Mouse (Mus musculus) liver, adult (tissue): ENCODE results near the gene Tmem95.

Experiments
- GATA4 ChIP-seq: IDR thresholded peaks from 2 replicates; pipeline ENCODE4 v1.6.1; 2014; ENCODE audit warnings: mild to moderate bottlenecking, low read length; ENCODE audit not compliant: insufficient replicate concordance

Gene Tmem95

DNA sequence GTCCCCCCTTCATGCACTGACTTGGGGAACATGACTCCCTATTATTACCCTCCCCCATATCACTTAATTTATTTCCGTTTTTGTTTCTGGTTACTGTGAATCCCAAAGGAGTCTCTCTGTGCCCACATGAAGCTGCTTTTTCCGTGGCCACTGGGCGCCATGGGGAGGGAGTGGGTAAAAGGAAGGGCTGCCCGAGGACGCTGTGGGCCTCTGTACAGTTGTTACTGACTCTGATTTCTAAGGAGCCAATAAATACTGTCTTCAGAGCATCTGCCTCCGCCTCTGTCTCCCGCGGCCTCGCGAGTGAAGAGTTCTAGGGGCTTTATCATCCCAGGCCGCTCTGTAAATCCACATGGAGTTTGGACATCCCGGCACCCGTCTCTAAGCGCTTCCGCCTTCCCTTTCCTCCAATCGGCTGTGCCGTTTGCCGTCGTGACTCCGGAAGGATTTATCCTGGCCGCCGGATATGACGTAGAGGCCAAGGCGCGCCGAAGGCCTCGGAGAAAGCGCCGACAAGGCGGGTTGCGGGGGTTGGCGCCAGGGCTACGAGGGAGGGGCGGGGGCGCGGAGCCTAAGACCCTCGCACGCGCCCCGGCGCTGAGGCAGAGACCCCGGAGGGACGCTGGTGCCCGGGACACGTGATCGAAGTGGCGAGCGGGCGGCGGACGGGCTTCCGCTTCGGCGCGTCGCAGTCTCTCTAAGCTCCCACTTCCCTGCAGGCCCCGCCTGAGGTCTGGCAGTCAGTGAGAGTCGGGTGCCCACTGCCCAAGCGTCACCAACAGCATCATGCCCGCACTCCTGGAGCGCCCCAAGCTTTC is 35.9 kb upstream of the Tmem95 start, which contains the start of gene Gps2:
TSS of gene Gps2 (plus strand) at position 335 of the 818 bp plus-strand sequence.
- TF ChIP-seq GATA4 = no peak

DNA sequence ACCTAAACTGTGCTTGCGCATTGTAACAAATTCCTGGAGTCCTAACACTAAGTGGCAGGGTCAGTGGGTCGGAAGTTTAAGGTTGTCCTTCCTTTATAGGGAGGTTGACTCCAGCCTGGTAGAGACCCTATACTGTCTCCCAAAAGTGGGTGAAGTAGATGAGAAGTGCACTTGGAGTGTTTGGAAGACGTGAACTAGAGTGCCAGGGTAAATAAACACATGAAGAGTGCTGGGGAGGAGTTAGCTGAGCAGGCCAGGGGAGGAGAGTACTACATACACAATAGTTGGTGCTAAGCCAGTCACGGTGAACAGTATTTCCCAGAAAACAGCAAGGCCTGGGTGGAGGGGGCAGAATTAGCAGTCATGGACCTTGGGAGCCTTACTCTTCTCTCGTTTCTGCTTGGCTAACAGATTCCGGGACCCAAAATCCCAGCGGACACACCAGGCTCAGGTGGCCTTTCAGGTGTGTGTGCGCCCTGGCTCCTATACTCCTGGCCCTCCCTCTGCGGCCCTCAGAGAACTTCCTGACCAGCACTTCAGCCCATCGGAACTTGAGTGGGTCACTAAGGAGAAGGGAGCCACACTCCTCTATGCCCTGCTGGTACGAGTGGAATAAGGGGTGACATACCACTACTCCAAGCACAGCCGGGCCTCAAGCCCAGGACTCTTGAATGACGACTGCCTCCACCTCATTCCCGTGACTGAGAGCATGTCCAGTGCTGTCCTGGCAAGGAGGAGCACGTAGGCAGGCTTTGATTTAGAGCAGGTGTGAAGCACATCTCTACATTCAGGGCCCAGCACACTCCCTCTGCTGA is 35.1 kb upstream of the Tmem95 start:
- no peak for TF ChIP-seq GATA4

DNA sequence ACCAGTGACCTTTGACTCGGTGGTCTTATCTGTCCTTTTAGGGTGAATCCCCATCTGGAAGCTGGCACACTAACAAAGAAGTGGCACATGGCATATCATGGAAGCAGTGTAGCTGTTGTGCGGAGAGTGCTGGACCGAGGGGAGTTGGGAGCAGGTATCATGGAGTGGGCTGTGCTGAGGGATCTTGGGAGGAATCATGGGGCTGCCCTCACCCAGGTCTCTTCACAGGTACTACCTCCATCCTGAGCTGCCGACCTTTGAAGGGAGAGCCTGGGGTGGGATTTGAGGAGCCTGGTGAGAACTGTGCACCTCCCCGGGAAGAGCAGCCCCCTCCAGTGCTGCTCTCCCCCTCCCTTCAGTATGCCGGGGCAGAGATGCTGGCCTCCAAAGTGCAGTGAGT is 33.9 kb upstream of the Tmem95 start:
- TF ChIP-seq GATA4 = no peak

DNA sequence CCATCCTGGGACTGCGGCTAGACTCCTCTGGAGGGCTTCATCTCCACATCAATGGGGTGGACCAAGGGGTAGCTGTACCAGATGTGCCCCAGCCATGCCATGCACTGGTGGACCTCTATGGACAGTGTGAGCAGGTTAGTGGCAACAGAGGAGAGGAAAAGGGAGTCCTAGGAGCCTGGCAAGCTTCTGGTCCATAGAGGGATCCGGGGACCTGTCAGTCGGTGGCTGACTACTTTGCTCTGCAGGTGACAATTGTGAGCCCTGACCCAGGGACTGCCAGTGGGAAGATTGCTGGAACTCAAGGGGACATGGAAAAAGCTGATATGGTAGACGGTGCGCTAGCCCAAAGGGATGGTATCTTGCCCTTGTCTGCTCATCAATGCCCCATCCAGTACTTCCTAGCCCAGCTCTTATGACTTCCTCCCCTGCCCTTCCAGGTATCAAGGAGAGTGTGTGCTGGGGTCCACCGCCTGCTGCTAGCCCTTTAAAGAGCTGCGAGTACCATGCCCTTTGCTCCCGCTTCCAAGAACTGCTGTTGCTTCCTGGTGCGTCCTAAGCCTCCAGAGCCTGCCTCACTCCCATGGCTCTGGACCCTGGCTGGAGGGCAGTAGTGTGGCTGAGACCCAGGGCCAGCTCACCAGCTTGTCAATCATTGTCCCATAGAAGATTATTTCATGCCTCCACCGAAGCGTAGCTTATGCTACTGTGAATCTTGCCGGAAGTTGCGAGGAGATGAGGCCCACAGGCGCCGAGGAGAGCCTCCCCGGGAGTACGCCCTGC is 33.2 kb upstream of the Tmem95 start:
- no peak for TF ChIP-seq GATA4

DNA sequence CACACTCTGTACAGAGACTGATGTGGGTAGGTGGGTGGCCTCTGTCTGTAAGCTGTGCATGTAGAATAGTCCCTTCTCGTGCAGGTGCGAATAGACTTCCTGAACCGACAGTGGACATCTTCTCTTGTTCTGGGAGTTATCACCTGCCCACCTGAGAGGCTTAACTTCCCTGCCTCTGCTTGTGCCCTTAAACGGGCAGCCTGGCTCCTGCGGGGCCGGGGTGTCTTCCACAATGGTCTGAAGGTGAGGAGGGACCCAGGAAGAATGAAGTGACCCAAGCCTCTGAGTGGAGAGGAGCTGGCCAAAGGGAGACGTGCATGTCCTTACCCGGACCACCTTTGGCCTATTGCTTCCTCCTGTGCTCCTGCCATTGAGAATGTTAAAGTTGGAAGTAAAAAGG is 32.4 kb upstream of the Tmem95 start:
- no peak for TF ChIP-seq GATA4

DNA sequence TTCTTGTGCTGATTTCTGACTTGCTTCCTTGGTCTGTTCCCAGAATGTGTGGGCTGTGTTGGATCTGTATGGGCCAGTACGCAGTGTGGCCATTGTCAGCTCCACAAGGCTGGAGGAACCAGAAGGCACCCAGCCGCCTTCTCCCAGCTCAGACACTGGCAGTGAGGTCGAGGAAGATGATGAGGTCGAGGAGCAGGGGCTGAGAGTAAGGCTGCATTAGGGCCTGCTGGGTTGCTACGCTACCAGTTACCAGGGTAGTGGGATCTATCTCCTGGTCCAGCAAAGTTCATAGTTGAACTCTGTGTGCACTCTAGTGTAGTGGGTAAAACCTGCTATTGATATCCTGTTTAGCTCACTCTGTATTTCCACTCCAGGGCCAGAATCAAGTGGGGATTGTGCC is 31.4 kb upstream of the Tmem95 start:
- TF ChIP-seq GATA4 = no peak

DNA sequence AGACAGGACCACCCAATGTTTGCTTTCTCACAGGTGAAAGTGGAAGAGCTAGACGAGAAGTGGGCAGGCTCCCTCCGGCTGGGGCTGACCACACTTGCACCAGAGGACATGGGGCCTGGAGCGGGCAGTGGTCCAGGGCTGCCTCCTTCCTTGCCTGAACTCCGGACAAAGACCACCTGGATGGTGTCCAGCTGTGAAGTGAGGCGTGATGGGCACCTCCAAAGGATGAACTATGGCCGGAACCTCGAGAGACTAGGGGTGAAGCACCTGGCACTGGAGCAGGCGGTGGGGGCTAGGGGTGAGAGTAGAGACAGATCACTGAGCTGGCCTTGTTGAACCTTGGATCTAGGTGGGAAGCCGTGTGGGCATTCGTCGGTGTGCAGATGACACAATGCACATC is 30.8 kb upstream of the Tmem95 start:
- TF ChIP-seq GATA4 = no peak

DNA sequence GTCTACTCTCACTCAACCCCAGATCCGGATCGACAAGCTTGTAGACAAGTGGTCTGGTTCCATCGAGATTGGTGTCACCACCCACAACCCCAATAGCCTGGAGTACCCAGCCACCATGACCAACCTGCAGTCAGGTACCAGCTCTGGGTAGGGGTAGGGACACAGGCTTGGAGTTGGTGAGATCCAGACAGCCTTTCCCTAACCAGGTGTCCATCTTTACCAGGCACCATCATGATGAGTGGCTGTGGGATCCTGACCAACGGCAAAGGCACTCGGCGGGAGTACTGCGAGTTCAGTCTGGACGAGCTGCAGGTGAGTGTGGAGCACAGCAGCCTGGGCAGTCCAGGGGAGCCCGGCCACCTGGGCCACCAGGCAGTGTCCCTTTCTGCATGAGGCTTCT is 26.5 kb upstream of the Tmem95 start:
- no peak for TF ChIP-seq GATA4

DNA sequence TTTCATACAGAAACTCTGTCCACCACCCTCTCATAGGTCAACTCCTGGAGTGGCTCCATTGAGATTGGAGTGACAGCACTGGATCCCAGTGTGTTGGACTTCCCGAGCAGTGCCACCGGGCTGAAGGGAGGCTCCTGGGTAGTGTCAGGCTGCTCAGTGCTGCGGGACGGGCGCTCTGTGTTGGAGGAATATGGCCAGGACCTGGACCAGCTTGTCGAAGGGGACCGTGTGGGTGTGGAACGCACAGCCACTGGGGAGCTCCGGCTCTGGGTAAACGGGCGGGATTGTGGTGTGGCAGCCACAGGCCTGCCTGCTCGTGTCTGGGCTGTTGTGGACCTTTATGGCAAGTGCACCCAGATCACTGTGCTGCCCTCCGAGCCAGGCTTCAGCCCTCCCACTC is 25.2 kb upstream of the Tmem95 start:
- TF ChIP-seq GATA4 = no peak

DNA sequence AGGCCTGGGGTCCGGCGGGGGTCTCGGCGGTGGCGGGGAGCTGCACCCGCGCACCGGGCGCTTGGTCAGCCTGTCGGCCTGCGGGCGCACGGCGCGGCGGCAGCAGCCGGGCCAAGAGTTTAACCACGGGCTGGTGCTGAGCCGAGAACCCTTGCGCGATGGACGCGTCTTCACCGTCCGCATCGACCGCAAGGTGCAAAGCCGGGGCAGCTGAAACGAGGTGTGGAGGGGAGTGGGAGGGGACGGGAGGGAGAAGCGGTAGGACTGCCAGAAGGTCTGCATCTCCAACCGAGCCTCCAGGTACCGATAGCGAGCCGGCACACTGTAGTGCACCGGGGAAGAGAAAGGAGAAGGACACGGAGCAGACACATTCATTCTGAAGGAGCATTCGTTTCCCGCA is 24.2 kb upstream of the Tmem95 start:
- no peak for TF ChIP-seq GATA4

DNA sequence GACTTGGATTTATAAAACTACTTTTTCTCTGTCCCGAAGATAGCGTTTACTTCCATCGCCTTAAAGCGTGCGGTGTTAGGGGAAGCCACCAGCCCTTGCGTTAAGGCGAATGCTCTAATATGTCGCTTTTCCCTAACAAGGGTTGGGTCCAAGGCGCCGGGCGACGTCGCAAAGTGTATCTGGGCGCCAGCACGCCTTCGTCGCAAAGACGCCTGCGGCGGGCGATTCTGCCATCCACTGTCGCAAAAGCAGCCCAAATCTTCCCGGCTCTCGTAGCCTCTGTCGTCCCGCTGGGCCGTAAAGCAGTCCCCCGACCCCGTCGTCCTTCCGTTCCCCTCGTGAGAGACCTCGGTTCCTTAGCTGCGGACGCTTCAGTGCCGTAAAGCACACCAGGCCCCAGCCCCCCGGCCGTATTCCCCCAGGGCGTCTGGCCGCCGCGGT is 23.6 kb upstream of the Tmem95 start:
- TF ChIP-seq GATA4 = peak; percentile 75; the same call in 1 of the 2 replicates

DNA sequence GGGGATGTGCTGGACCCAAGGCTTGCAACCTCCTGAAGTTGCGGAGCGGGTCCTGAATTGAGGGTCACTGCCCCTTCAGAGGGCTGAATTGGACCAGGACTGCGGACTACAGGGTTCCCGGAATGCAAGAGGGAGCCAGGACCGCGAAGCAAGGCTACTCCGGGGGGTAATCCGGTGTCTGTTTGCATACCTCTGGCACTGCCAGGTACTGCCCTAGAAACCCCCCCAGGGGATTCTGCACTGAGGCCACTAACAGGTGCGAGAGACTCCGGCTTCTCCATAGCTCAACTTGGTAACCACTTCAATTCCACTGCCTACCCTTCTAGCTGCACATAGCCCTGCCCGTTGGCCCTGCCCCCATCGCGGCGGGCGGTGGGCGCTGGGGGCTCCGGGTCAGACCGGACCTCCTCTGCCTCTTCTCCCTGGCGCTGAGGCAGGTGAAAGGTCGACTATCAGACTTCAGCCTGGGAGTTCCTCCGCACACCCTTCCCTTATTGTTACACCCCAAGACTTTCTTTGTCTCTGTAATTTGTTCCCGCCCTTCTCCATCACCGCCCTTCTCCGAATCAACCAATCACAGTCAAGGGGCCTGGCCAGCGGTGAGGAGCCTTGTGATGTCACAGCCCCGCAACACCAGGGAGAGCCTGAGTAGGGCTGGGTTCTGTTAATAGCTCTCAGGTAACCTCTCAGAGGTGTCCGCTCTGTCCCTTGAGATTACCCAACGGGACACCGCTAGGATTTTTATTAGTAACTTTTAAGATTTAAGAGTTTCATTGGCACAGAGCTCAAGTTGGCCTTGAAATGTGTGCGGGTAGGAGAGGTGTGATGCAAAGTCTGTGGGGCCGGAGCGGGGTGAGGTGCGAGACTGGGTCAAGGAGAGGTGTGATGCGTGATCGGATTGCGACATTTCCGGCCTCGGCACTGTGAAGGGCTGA is 22.9 kb upstream of the Tmem95 start, which contains the start of the genes 2810408A11Rik and Neurl4:
TSS of gene 2810408A11Rik (minus strand) at position 517 of the 935 bp plus-strand sequence.
TSS of gene Neurl4 (plus strand) at position 602 of the 935 bp plus-strand sequence.
- no peak for TF ChIP-seq GATA4

DNA sequence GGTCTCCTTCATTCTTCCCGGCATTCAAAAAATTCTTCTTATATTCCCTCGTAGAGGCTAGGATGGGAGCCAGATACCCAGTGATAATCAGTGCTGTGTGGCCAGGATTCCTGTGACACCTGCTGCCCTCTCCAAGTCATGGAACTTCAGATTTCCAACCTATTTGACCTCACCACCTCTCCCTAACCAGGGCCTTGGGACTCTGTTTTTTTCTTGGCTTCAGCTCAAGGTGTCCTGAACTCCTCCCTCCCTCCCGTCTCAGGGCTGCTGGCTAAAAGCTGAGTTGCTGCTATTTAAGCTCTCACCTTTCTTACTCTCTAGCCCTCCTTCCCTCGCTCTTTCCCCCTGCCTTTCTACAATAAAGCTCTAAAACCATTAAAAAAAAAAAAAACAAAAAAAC is 22.1 kb upstream of the Tmem95 start:
- TF ChIP-seq GATA4 = no peak

DNA sequence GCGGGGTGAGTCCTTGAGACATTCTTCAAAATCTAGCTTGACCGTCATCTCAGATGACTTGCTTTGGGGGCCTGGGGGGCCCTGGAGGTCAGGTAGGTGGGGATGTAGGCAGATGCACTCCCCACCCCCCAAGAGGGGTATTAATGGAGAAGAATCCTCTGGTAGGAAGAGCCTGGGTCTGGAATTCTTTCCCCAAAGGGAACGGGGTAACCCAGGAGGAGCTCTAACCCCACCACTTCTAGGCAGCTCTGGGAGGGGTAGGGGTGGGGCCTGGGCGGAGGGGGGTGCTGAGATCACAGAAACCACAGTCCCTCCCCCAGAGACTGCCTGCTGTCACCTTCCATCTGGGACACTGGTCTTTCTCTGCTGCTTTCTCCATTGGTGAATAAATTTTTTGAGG is 17.5 kb upstream of the Tmem95 start, which contains the start of gene Acap1:
TSS of gene Acap1 (minus strand) at position 249 of the 400 bp plus-strand sequence.
- TF ChIP-seq GATA4 = no peak
